Mouse (Mus musculus): ENCODE measurements around the gene Ccdc121. TPM values are rescaled to one million over a fixed set of nuclear protein-coding genes. Genes with fewer than 3 reads are reported as not detected.

The Ccdc121 gene
- total RNA-seq, 1 experiment, result not detected

GRCm38 (mm10) chr1:181462051-181462905 is 49.0 kb downstream of the Ccdc121 start:
- TF ChIP-seq ZC3H11A (IDR thresholded peaks at IDR 0.05; ENCODE audit: borderline replicate concordance, low read depth, low read length), result no peak
- TF ChIP-seq HCFC1 (IDR thresholded peaks at IDR 0.05; ENCODE audit: borderline replicate concordance, insufficient read depth, low read length), result no peak
- TF ChIP-seq MAFK (IDR thresholded peaks at IDR 0.05; ENCODE audit: insufficient read depth, low read depth, low read length), result no peak
- Histone ChIP-seq H3K9ac (ENCODE audit: insufficient read depth, low read depth, low read length, poor library complexity, severe bottlenecking) (no peak overlapping the region), H3K36me3 (ENCODE audit: control insufficient read depth, insufficient read depth, low read length, poor library complexity, severe bottlenecking) (no peaks in the 10 kb centered on the region), H3K4me1 (ENCODE audit: control insufficient read depth in 2 of 2, insufficient read depth in 2 of 2, low read length in 2 of 2, poor library complexity in 1 of 2) (no peaks in the 10 kb centered on the region), H3K27ac (ENCODE audit: insufficient read depth, low read depth, low read length, poor library complexity, severe bottlenecking) (no peak overlapping the region), H3K4me3 (ENCODE audit: insufficient read depth in 1 of 2, low read depth in 1 of 2, low read length in 2 of 2, poor library complexity in 1 of 2, severe bottlenecking in 1 of 2) (no peak overlapping the region), H3K9me3 (ENCODE audit: control insufficient read depth, insufficient read depth, low read depth, low read length) (no peaks in the 10 kb centered on the region)
- in situ Hi-C loops (cut with MboI; ENCODE audit: low sequenced_read_pairs in 2 of 2, unreplicated experiment in 2 of 2), result no loop called here
- no peak for DNase-seq (ENCODE audit: low read depth, low spot score)

- Histone ChIP-seq H3K4me3 (ENCODE audit: insufficient read depth in 1 of 2, low read depth in 1 of 2, low read length in 2 of 2, poor library complexity in 1 of 2, severe bottlenecking in 1 of 2) (no peak overlapping the region), H3K36me3 (ENCODE audit: control insufficient read depth, insufficient read depth, low read length, poor library complexity, severe bottlenecking) (no peaks in the 10 kb centered on the region), H3K9ac (ENCODE audit: insufficient read depth, low read depth, low read length, poor library complexity, severe bottlenecking) (no peak overlapping the region), H3K27ac (ENCODE audit: insufficient read depth, low read depth, low read length, poor library complexity, severe bottlenecking) (no peak overlapping the region), H3K4me1 (ENCODE audit: control insufficient read depth in 2 of 2, insufficient read depth in 2 of 2, low read length in 2 of 2, poor library complexity in 1 of 2) (no peaks in the 10 kb centered on the region), H3K9me3 (ENCODE audit: control insufficient read depth, insufficient read depth, low read depth, low read length) (no peaks in the 10 kb centered on the region)
- no peak for DNase-seq (ENCODE audit: low read depth, low spot score)
- in situ Hi-C loops (cut with MboI; ENCODE audit: low sequenced_read_pairs in 2 of 2, unreplicated experiment in 2 of 2), result no loop called here
- TF ChIP-seq CHD2 (IDR thresholded peaks at IDR 0.05; ENCODE audit: low read depth, low read length), result no peak
- no peak for TF ChIP-seq HCFC1 (IDR thresholded peaks at IDR 0.05; ENCODE audit: borderline replicate concordance, insufficient read depth, low read length)
- no peak for TF ChIP-seq MAFK (IDR thresholded peaks at IDR 0.05; ENCODE audit: insufficient read depth, low read depth, low read length)
- TF ChIP-seq ZC3H11A (IDR thresholded peaks at IDR 0.05; ENCODE audit: borderline replicate concordance, low read depth, low read length), result no peak
- no peak for TF ChIP-seq ZNF384 (IDR thresholded peaks at IDR 0.05; ENCODE audit: low read depth, low read length)
Measured at GRCm38 (mm10) chr1:181461484-181461883, 49.8 kb downstream of the Ccdc121 start.

- H3K9ac ChIP-seq (ENCODE audit: insufficient read depth, low read depth, low read length, poor library complexity, severe bottlenecking), result no peak overlapping the region
- in situ Hi-C loops (cut with MboI; ENCODE audit: low sequenced_read_pairs in 2 of 2, unreplicated experiment in 2 of 2), result no loop called here
- no peaks in the 10 kb centered on the region for H3K9me3 ChIP-seq (ENCODE audit: control insufficient read depth, insufficient read depth, low read depth, low read length)
- no peak overlapping the region for H3K27ac ChIP-seq (ENCODE audit: insufficient read depth, low read depth, low read length, poor library complexity, severe bottlenecking)
- H3K4me3 ChIP-seq (ENCODE audit: insufficient read depth in 1 of 2, low read depth in 1 of 2, low read length in 2 of 2, poor library complexity in 1 of 2, severe bottlenecking in 1 of 2), result no peak overlapping the region
- no peak for TF ChIP-seq ZC3H11A (IDR thresholded peaks at IDR 0.05; ENCODE audit: borderline replicate concordance, low read depth, low read length)
- no peak for TF ChIP-seq HCFC1 (IDR thresholded peaks at IDR 0.05; ENCODE audit: borderline replicate concordance, insufficient read depth, low read length)
- TF ChIP-seq ZNF384 (IDR thresholded peaks at IDR 0.05; ENCODE audit: low read depth, low read length), result no peak
- no peak for TF ChIP-seq MAFK (IDR thresholded peaks at IDR 0.05; ENCODE audit: insufficient read depth, low read depth, low read length)
- TF ChIP-seq CHD2 (IDR thresholded peaks at IDR 0.05; ENCODE audit: low read depth, low read length), result no peak
- no peak for DNase-seq (ENCODE audit: low read depth, low spot score)
- H3K36me3 ChIP-seq (ENCODE audit: control insufficient read depth, insufficient read depth, low read length, poor library complexity, severe bottlenecking), result no peaks in the 10 kb centered on the region
- H3K4me1 ChIP-seq (ENCODE audit: control insufficient read depth in 2 of 2, insufficient read depth in 2 of 2, low read length in 2 of 2, poor library complexity in 1 of 2), result no peaks in the 10 kb centered on the region
Measured at GRCm38 (mm10) chr1:181460283-181460682, 51.0 kb downstream of the Ccdc121 start.

Other genes starting within 250 kb of the Ccdc121 start
- gene Cnih3, start 158.8 kb downstream of the Ccdc121 start, total RNA-seq (2012; rRNA removed), result 0.22 and 0.37 TPM in 2 replicates
- 1.9 and 2.1 TPM in 2 replicates for gene Dnah14, start 65.1 kb upstream of the Ccdc121 start, total RNA-seq (2012; rRNA removed)